Mouse (Mus musculus): ENCODE data around the gene Slc29a3.

- TF ChIP-seq FLI1 (IDR thresholded peaks at IDR 0.05; ENCODE audit: low read length) (no peak), GATA1 (IDR thresholded peaks at IDR 0.05; ENCODE audit: borderline replicate concordance, low read length) (no peak)
Measured at GRCm38 (mm10) chr10:60705134-60705533, 47.5 kb downstream of the Slc29a3 start.

Data from megakaryocyte, embryonic 14.5 days (primary cell).